Mouse (Mus musculus): ENCODE data around the gene Zic5. TPM values are rescaled to one million over a fixed set of nuclear protein-coding genes. Genes with fewer than 3 reads are reported as not detected.

Gene Zic5
- total RNA-seq, 2 experiments from 2014 or later = not detected

- DNase-seq (ENCODE audit: low spot score in 2 of 2) = no peak
These were observed 28.6 kb downstream of the Zic5 start for GRCm38 (mm10) chr14:122436850-122437249.

DNA sequence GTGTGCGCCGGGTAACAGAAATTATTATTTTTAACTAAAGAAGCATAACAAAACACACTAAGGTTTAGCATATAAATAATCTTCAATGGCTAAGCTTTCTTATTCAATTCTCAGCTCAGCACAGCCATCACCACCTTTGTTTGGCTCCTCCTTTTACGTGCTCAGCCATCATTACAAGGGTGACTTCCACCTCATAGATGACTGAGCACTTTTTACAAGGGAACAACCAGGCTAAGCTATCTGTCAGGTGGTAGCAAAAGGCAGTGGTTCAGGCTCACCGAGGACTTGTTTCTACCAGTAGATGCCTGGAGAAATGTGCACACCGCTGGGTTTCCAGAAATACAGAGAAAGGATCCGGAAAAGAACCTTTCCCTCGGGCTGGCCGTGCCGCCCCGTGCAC, 31.4 kb downstream of the Zic5 start:
- no peak for DNase-seq (ENCODE audit: low spot score in 2 of 2)

DNA sequence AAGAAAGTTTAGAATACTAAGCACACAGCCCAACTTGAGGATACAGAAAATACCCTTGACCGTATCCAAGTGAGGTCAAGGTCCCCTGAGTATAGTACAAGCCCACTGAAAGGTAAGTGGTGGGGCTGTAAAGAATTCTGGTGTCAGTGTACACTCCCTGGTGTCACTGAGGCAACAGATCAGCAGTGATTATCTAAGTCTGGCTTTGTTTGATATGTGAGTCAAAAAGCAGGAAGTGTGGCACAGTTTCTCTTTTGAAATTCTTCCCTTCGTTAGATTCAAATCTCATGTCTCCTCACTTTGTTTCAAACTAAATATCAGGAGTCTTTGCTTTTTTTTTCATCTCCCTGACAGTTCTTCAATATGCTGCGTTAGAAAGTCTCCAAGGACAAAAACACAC, 32.9 kb downstream of the Zic5 start:
- no peak for DNase-seq (ENCODE audit: low spot score in 2 of 2)

DNA sequence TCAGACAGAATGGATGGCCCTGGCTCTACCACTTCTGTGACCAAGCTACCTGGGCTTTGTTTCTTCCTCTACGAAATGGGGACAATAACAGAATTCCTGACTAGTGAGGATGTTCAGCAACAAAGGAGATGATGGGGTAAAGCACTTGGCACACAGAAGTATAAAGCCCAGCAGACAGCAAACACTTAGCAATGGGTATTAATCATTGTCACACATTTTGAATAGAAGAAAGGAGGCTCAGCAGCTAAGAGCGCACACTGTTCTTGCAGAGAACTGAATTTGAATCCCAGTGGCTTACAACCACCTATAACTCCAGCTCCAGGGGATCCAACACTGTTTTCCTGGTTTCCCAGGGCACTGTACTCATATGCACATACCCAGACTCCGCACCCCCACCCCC, 37.8 kb downstream of the Zic5 start:
- no peak for DNase-seq (ENCODE audit: low spot score in 2 of 2)

GRCm38 (mm10) chr14:122427204-122427560, 38.3 kb downstream of the Zic5 start:
- DNase-seq (ENCODE audit: low spot score in 2 of 2) = no peak

DNA sequence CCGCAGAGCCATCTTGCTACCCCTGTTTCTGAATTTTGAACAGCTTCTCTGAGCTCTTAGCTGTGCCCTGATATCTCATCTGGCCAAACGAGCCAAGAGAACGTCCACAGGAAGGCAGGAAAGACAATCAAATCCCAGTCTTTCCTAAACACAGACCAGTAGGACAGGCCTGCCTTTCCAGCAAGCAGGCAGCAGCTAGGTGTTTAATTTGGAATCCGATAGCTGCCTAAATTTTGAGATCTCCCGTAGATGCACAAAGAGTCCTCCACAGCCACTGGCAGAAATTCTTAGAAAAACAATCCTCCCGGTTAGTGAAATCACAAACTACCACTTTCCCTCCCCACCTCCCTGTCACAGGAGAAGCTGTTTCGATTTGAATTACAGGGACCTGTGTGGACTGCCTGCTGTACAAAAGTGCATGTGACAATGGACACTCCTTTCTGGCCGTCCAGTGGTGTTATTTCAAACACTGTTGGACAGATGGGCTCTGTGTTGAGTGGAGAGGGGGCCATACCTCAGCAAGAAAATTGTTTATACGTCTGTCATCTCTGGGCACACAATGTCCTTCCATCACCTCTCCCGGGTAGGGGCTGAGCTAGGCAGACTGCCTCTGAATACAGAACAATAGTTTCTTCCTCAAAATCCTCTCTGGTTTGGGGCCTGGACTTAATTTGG, 38.8 kb downstream of the Zic5 start:
- DNase-seq (ENCODE audit: low spot score in 2 of 2) = no peak

DNA sequence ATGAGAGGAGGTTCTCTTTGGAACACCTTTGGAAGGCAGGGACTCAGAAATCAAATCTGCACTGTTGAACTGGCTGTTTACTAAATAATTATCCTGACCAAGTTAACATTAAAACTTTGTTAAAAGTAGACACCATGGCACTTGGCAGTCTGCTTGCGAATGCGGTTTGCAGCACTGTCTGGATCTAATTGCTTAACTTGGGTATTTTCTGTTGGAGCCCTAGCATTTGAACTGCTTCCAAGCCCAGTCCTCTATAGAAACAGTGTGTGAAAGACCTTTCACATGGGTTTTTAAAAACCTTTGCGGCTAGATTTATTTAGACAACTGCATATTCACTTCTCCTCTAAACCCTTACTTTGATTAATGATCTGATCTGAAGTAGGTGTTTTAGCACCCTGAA, 41.0 kb downstream of the Zic5 start:
- no peak for DNase-seq (ENCODE audit: low spot score in 2 of 2)

DNA sequence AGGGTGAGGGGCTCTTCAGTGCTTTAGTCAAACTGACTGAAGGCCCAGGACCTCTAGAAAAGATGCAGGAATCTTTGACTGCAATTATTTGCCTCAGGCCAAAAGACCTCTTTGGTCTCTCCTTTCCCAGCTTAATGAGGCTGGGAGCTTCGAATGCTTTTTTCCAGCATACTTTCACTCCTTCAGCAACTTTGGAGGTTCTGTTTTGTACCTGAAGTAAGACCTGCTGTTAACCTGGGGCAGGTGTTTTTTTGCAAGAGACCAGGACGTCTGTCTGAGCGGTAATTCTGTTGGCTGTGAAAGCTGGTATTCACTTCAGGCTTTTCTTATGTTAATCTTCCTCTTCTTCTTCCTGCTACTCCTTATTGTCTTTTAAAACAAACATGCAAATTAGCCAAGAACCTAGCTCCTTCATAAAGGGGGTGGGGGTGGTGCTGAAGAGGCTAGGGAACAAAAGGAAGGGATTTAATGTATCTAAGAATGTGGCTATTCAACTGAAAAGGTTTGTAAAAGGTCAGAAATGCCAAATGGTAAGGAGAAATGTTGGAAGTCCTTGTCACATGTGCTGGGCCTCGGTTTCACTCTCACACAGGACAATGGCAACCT, 49.2 kb downstream of the Zic5 start:
- DNase-seq (ENCODE audit: low spot score in 2 of 2) = no peak

GRCm38 (mm10) chr14:122414786-122415185, 50.7 kb downstream of the Zic5 start:
- DNase-seq (ENCODE audit: low spot score in 2 of 2) = no peak

GRCm38 (mm10) chr14:122413542-122413928, 51.9 kb downstream of the Zic5 start:
- DNase-seq (ENCODE audit: low spot score in 2 of 2) = no peak

- DNase-seq (ENCODE audit: low spot score in 2 of 2) = no peak
These were observed 52.5 kb downstream of the Zic5 start for GRCm38 (mm10) chr14:122412841-122413541.

Other genes with a start within 250 kb of the Zic5 start
- gene Gm5089, start 14.6 kb downstream of the Zic5 start, total RNA-seq (2021) = not detected
- gene Zic2, start 9.8 kb upstream of the Zic5 start, total RNA-seq (2021) = under 1 TPM in 1 of 2 experiments, not detected in 1; 0.18 TPM
- not detected for gene Gm10837, start 24.9 kb upstream of the Zic5 start, total RNA-seq (2021)
- 10 to 100 TPM; 28.4 to 29.2 TPM for gene Pcca, start 68.6 kb upstream of the Zic5 start, total RNA-seq (2021)